Mouse (Mus musculus): ENCODE results near the gene Stk32b. TPM values are rescaled to one million over a fixed set of nuclear protein-coding genes. Genes with fewer than 3 reads are reported as not detected.

Gene Stk32b
- total RNA-seq, 2 experiments from 2014 or later, result not detected

- intact Hi-C loops (cut with DNase I), result no loop called here
- DNase-seq, result no peak
Observed at GRCm38 (mm10) chr5:37535726-37536293, 181.2 kb downstream of the Stk32b start.

GRCm38 (mm10) chr5:37535227-37535626 is 181.7 kb downstream of the Stk32b start:
- intact Hi-C loops (cut with DNase I), result no loop called here
- no peak for DNase-seq

DNA sequence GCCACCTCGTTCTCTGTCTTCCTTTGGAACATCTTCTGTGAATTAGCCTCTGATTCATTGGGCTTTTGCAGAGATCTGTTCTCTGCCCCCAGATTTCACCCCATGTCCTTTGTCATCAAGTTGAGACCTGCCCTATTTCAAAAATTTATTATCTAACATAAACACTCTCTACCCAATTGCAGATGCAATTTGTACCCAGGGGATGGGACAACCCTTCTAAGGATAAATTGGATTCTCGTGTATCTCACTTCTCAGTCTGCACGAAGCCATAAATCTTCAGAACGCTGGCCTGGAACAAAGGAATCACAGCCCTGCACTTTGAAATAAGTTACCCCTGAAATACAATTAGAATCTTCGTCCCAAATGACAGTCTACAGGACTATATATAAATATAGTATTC is 191.6 kb downstream of the Stk32b start:
- no peak for DNase-seq
- intact Hi-C loops (cut with DNase I), result no loop called here

DNA sequence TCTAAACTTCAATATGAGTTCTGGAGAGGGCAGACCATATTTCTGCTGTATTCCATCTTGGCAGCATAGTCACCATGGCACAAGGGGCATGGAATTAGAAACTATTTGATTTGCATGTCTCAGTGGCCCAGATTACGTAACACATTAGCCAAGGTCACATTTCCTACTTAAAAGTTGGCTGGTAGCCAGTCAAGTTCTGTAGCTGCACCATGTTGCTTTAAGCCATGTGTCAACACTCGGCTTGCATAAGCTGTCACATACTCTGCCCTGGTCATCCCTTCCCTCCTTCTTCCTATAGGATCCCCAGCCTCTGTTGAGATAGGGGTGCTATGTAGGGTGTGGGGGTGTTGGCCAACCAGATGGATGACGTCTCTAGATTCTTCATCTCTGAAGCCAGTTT is 196.5 kb downstream of the Stk32b start:
- DNase-seq, result no peak
- intact Hi-C loops (cut with DNase I), result no loop called here

DNA sequence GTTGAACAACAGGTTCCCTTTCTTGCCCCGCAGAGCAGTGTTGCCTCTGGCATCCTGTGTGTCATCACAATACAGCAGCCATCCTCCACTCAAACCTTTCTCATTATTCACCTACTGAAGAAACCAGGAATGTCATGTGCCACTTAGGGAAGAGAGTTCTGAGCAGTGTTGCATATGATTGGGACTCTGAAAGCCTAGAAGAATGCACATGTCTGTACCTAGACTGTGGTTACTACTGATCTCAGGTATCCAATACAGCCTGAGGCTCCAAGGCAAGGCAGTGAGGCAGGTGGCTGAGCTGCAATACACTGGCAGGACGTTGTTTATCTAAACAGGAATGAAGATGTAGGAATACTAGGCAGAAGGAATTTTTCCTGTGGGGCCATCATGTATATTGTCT is 204.5 kb downstream of the Stk32b start:
- intact Hi-C loops (cut with DNase I), result no loop called here
- DNase-seq, result no peak

DNA sequence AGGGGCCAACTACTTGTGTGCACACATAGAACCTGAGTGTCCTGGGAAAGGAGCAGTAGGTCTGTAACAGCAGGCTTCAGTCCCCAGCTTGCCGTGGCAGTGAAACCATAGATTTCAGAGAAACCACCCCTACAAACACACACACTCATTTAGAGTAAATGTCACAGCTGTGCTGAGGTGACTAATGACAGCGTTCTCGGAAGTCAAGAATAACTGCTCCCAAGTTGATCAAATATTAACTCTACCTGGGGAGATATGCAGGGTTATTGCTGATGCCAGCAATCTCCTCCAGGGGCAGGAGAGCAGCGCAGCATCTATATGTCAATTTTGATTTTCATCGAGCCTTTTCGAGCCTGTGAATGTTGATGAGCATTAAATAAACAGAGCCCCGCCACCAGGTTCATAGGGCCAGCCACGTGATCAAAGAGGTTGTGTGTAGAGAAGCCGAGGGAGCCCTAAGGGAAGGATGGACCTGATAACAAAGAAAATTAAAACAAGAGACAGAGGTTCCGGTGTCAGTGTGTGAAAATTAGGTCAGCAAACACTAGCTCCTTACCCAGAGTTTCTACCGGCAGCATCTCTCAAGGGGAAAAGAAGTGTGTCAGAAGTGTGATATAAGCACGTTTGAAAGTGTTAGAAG is 210.0 kb downstream of the Stk32b start:
- intact Hi-C loops (cut with DNase I), result no loop called here
- no peak for DNase-seq

DNA sequence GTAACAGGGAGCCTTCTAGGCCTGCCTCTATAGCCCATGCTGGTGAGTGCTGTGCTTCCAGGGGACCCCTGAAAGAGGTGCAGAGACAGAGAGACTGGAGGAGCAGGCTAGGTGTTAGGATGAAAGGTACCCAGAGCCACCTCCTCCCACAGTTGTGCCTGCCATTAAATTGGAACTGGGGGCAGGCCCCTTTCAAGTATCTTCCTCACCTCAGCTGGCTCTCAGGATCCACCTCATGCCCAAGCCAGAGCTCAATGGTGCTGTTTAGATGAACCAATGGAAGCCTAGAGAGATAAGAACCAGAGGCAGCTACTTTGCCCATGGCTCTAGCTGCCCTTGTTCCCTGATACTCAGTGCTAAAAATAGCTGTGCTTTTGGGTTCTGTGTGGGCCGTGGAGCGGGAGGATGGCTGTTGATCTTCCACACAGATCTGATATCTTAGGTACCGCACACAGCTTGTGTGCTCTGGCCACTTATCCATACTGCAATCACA is 221.9 kb downstream of the Stk32b start:
- intact Hi-C loops (cut with DNase I), result no loop called here

DNA sequence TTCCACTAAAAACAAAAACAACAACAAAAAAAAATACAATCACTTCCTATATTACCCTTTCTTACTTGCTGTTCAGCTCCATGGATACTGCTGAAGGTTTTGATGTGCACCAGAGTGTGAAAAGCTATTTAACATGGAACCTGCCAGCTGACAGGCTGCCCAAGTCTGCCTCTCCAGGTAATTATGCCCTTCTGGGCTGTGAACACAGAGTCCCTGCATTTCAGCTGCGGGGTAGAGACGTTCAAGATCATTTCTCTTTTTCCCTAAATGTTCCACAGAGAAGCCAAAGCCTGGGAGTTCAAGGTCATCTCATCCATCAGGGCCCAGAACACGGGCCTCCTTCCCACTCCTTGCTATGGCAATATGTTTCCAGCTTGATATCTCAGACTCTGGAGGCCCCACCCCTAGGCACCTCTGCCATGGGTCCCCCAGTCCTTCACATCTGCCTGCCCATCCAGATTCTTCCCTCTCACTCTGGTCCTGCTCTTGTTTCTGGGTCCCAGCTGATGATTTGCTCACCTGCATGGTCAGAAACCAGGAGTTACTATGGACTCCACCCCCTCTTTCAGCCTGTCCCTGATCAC is 244.9 kb downstream of the Stk32b start:
- DNase-seq, result no peak
- intact Hi-C loops (cut with DNase I), result no loop called here

More for the DNA sequence above, 221.9 kb downstream of the Stk32b start:
- DNase-seq, result no peak

GRCm38 (mm10) chr5:37471584-37471983 is 245.4 kb downstream of the Stk32b start:
- intact Hi-C loops (cut with DNase I), result no loop called here
- DNase-seq, result no peak

DNA sequence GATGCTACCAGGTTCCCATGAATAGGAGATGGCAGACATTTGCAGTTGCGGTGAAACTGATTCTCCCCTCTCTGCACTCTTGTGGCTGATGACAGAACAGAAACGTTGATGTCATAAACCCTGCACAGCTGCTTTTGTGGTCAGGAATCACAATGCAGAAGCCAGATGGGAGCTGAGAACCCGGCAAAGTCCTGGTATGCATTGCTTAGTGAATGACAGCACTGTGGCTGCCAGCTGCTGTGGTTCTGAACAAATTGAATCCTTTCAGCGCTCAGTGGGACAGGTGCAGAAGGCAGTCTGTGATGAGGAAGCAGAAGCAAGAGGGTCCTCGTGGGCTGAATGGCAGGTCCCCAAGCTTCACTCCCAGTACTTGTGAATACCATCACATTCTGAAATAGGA is 247.9 kb downstream of the Stk32b start:
- intact Hi-C loops (cut with DNase I), result no loop called here
- no peak for DNase-seq

GRCm38 (mm10) chr5:37467646-37468045 is 249.3 kb downstream of the Stk32b start:
- DNase-seq, result no peak
- intact Hi-C loops (cut with DNase I), result no loop called here

GRCm38 (mm10) chr5:37465461-37465860 is 251.5 kb downstream of the Stk32b start:
- intact Hi-C loops (cut with DNase I), result no loop called here

GRCm38 (mm10) chr5:37458236-37458635 is 258.7 kb downstream of the Stk32b start:
- intact Hi-C loops (cut with DNase I), result no loop called here
- no peak for DNase-seq

More at GRCm38 (mm10) chr5:37465461-37465860, 251.5 kb downstream of the Stk32b start:
- DNase-seq, result no peak

DNA sequence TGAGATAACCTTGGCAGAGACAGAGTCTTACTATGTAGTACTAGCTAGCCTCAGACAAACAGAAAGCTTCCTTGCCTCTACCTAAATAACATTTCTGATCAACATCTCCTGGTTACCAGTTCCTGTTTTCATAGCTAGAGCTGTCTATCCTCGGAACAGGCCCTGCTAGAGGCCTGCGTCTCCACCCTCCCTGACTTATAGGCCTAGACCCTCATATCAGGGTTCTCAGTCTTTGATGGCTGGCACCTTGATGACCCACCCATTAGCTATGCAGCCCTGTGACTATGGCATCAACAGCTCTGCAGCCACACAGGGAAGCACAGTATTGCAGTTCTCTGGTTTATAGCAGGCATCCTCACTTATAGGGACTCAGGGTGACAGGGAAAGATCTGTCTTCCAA is 259.1 kb downstream of the Stk32b start:
- intact Hi-C loops (cut with DNase I), result no loop called here
- no peak for DNase-seq

GRCm38 (mm10) chr5:37457191-37457590 is 259.8 kb downstream of the Stk32b start:
- DNase-seq, result no peak
- intact Hi-C loops (cut with DNase I), result no loop called here

GRCm38 (mm10) chr5:37456590-37456989 is 260.4 kb downstream of the Stk32b start:
- intact Hi-C loops (cut with DNase I), result no loop called here
- no peak for DNase-seq

GRCm38 (mm10) chr5:37447546-37447945 is 269.4 kb downstream of the Stk32b start:
- intact Hi-C loops (cut with DNase I), result no loop called here
- no peak for DNase-seq

DNA sequence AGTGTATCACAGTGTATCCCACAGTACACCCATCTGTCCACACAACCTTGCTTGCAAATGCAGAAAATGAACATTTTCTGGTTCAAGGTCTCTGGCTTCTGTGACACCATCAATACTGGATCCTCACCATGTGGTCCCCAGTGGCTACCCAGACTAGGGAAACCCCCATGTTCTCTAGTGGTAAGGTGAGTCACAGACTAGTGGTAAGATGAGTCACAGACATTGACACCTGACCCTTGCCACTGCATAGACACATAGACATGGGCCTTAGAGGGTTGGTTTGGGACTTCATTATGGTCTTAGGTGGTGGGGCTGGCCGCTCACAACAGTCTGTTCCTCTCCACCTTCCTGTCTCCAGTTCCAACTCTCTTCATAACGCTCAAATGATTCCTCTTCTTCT is 274.2 kb downstream of the Stk32b start:
- no peak for DNase-seq

GRCm38 (mm10) chr5:37435417-37435816 is 281.6 kb downstream of the Stk32b start:
- intact Hi-C loops (cut with DNase I), result no loop called here
- DNase-seq, result no peak

More for the DNA sequence above, 274.2 kb downstream of the Stk32b start:
- intact Hi-C loops (cut with DNase I), result no loop called here

GRCm38 (mm10) chr5:37427210-37427609 is 289.8 kb downstream of the Stk32b start:
- intact Hi-C loops (cut with DNase I), result no loop called here
- DNase-seq, result no peak

DNA sequence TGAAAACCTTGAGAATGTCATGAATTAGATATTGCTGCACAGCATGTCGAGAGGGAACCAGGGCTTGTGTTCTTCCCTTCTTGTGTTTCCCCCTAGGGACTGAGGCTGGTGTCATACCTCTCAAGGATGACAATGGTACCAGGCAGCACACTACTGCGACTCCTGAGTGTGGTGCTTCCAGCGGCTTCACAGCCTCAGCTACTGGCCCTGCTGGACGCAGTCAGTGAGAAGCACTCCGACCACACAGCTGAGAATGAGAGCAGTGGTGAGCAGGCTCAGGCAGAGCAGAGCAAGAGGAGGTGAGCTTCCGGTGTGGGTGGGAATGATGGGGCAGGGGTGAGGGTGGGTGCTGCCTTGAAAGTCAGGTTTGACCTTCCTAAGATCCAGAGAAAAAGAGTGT is 297.9 kb downstream of the Stk32b start:
- intact Hi-C loops (cut with DNase I), result no loop called here
- no peak for DNase-seq
